Mouse (Mus musculus) CD4-positive helper T cell, adult 2 months (primary cell): ENCODE data around the gene Stard13.

ENCODE experiments used
- DNase-seq: peaks from one replicate; pipeline ENCODE4 v3.0.0-alpha.2; 2012; ENCODE audit warnings: low read depth, missing footprints, low spot score

Gene Stard13

GRCm38 (mm10) chr5:151233400-151234031, at the start of gene Stard13:
Stard13 (minus strand) TSS chr5:151233836.
- no peak for DNase-seq

- no peak for DNase-seq
These were observed 45.9 kb upstream of the Stard13 start for GRCm38 (mm10) chr5:151279531-151279930.

- no peak for DNase-seq
These were observed 44.3 kb upstream of the Stard13 start for GRCm38 (mm10) chr5:151277927-151278326.

GRCm38 (mm10) chr5:151275986-151276385, 42.4 kb upstream of the Stard13 start:
- DNase-seq: no peak

GRCm38 (mm10) chr5:151274265-151274664, 40.6 kb upstream of the Stard13 start:
- DNase-seq: no peak

GRCm38 (mm10) chr5:151270815-151271214, 37.2 kb upstream of the Stard13 start:
- no peak for DNase-seq

GRCm38 (mm10) chr5:151266896-151267634, 33.4 kb upstream of the Stard13 start:
- DNase-seq: no peak

- DNase-seq: no peak
These were observed 27.9 kb upstream of the Stard13 start for GRCm38 (mm10) chr5:151261558-151261957.

- peak; percentile 56 for DNase-seq
These were observed 18.6 kb upstream of the Stard13 start for GRCm38 (mm10) chr5:151252213-151252612.

GRCm38 (mm10) chr5:151251656-151252055, 18.0 kb upstream of the Stard13 start:
- no peak for DNase-seq

GRCm38 (mm10) chr5:151248671-151249620, 15.3 kb upstream of the Stard13 start:
- no peak for DNase-seq

GRCm38 (mm10) chr5:151248084-151248483, 14.4 kb upstream of the Stard13 start:
- DNase-seq: no peak

- DNase-seq: peak; percentile 71
These were observed 13.7 kb upstream of the Stard13 start for GRCm38 (mm10) chr5:151247115-151247875.

- DNase-seq: peak; percentile 17
These were observed 12.7 kb upstream of the Stard13 start for GRCm38 (mm10) chr5:151246287-151246686.

- no peak for DNase-seq
These were observed 11.9 kb upstream of the Stard13 start for GRCm38 (mm10) chr5:151245571-151245970.

GRCm38 (mm10) chr5:151238730-151239129, 5.1 kb upstream of the Stard13 start:
- DNase-seq: no peak

GRCm38 (mm10) chr5:151236411-151236810, 2.8 kb upstream of the Stard13 start:
- no peak for DNase-seq

GRCm38 (mm10) chr5:151232576-151233299, 898 bp downstream of the Stard13 start:
- DNase-seq: no peak

GRCm38 (mm10) chr5:151231861-151232260, 1.8 kb downstream of the Stard13 start:
- no peak for DNase-seq

- DNase-seq: no peak
These were observed 2.2 kb downstream of the Stard13 start for GRCm38 (mm10) chr5:151231411-151231810.

GRCm38 (mm10) chr5:151230427-151230826, 3.2 kb downstream of the Stard13 start:
- no peak for DNase-seq
